Mouse (Mus musculus): Measurements from ENCODE around the gene Apol9b.
"Not testable (repeated sequence)": the region's sequence is repeated elsewhere in the genome, so short reads cannot be mapped to it uniquely, and the experiment has no call there.

Gene Apol9b

DNA sequence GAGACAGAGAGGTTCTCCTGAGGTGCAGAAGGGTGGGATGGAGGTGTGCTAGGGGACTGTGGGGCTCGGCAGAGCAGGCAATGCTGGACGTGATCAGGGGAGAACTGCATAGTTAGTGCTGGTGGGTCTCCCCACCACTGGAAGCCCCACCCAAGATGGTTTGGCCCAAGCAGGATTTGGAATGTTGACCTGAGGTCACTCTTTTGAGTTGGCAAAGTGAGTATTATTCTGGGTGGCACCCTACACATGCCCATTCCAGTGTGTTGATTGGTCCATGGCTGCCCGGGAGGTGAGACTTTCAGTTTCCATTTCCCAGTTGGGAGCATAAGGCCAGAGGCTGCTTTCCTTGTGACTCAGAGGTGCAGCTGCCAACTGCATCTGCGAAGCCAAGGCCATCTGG is at the start of gene Apol9b:
TSS of gene Apol9b (plus strand) at position 301 of the 400 bp plus-strand sequence.
- not testable (repeated sequence) for DNase-seq (ENCODE audit: low spot score in 2 of 2)

GRCm38 (mm10) chr15:77683944-77684343 is 44.9 kb upstream of the Apol9b start:
- peak in 1 of 2 experiments; percentile 8 for DNase-seq (ENCODE audit: low spot score in 2 of 2)

DNA sequence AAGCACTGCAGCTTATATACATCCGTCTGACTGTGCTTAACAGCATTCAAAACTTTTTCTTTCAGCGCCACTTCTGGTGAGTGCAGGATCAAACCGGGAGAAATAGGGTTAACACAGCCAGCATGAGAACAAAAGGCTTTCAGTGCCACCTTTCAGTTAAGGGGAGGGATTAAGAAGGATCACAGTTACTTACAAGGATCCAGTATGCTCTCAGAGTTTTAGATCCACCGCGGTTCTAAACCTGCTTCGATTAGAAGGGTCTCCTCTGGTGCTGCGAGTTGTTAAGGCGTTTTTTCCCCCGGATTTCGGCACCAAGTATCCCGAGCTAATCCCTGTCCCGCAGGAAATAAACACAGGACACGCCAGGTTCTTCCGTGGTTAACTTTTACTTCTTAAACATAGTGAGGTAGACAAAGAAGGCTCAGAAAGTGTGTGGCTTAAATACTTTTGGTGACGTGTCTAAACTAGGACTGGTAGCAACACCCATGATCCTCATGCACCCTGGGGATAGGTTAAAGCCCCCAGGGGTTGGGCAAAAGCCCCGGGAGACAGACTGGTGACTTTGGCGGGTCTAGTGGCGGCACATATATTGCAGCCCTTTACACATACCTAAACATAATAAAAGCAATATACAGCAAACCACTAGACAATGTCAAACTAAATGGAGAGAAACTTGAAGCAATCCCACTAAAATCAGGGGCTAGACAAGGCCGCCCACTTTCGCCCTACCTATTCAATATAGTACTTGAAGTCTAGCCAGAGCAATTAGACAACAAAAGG is 37.1 kb upstream of the Apol9b start:
- not testable (repeated sequence) for DNase-seq (ENCODE audit: low spot score in 2 of 2)

DNA sequence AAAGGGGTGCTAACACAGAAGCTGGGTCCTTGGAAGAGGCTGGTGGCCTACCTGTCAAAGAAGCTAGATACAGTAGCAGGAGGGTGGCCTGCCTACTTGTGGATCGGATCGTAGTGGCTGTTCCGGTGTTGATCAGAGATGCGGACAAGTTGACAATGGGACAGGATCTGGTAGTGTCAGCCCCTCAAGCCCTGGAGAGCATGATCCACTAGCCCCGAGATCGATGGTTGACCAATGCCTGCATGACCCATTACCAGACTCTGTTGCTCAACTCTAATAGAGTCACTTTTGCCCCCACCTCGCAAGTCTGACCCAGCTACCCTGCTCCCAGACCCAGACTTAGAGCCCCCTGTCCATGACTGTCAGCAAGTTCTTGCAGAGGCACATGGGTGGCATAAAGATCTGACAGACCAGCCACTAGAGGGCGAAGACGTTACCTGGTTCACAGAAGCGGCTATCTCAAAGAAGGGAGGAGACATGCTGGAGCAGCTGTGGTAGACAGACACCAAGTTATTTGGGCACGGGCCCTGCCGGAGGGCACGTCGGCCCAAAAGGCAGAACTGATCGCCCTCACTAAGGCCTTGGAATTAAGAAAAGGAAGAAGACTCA is 34.0 kb upstream of the Apol9b start:
- not testable (repeated sequence) for DNase-seq (ENCODE audit: low spot score in 2 of 2)

- not testable (repeated sequence) for DNase-seq (ENCODE audit: low spot score in 2 of 2)
Measured at GRCm38 (mm10) chr15:77698656-77699055, 30.2 kb upstream of the Apol9b start, which contains the start of gene Apol7e. Gene Apol7e (plus strand): TSS chr15:77698857.

DNA sequence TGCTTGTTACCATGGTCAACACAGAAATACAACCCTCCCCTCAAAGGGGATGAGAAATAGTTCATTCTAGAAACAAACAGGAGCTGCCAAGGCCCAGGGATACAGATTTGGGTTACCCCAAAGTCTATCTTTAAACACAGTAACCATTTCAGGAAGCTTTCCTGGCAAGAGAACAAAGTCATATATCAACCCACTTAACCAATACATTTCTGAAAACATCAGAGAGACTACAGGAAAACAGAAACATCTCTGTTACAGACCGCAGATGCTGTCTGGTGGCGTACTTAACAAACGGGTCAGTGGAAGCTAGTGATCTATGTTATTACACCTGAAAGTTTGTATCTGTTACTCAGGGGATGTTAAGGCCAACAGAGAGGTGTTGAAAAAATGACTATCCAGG is 23.5 kb upstream of the Apol9b start:
- not testable (repeated sequence) for DNase-seq (ENCODE audit: low spot score in 2 of 2)

DNA sequence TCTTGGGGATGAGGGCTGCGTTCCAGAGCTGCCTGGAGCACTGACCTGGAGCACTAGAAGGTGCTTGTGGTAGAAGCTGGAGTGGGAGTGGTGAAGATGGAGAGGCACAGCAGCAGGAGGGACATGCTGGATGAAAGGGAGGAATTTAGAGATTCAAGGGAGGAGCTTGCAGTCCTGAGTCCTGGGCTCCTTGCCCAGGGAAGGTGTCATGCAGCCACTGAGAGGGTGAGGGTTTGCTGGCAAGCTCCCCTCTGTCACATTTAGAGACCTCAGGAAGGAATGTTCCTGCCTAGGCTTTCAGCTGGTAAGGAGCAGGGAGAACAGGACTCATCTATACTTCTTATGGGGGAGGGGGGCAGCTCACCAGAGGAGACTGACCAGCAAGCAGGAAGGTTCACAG is 19.9 kb upstream of the Apol9b start:
- not testable (repeated sequence) for DNase-seq (ENCODE audit: low spot score in 2 of 2)

DNA sequence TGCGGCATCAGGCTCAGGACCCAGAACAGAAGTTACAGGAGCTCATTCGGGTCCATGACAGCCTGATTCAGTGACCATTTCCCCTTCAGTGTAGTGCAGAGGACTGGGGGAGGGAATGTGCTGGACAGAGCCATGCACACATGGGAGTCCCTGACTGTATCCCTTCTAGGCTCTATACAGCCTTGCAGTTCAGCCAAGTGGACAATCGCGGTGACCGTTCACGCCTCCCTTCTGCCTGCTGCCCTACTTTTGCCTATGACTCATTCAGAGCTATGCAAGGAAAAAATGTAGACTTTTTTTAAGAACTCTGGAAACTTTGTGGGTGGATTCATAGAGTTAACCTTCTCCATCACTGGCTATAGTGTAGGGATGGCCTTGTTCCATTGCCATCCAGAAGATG is 10.6 kb upstream of the Apol9b start:
- DNase-seq (ENCODE audit: low spot score in 2 of 2), result not testable (repeated sequence)

GRCm38 (mm10) chr15:77721509-77721908 is 7.3 kb upstream of the Apol9b start:
- DNase-seq (ENCODE audit: low spot score in 2 of 2), result not testable (repeated sequence)

GRCm38 (mm10) chr15:77724208-77724911 is 4.5 kb upstream of the Apol9b start:
- not testable (repeated sequence) for DNase-seq (ENCODE audit: low spot score in 2 of 2)

DNA sequence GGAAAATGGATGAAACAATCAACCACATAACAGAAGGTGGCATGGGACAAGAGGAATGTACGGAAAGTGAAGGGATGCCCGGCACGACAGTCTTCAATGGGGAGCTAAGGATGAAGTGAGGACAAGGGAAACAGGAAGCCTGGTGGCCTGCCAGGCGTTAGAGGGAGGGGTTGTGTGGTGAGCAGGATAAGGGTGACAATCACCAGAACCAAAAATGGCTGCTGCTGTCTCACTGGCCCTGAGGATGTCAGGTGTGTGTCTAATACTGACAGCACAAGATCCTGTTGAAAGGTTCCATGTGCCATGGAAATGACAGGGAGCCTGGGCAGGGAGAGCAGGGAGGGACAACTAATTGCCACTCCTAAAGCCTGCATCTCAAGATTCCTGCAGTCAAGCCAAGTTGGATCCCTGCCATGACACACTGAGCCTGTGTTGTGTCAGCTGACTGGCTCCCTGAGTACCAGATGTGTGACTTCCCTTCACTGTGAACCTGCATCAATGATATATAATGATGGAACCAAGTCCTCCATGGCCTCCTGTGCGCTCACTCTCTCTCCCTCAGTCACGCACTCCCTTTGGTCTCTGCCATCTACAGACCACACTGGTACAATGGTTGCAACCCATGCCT is 3.3 kb upstream of the Apol9b start:
- DNase-seq (ENCODE audit: low spot score in 2 of 2), result not testable (repeated sequence)

DNA sequence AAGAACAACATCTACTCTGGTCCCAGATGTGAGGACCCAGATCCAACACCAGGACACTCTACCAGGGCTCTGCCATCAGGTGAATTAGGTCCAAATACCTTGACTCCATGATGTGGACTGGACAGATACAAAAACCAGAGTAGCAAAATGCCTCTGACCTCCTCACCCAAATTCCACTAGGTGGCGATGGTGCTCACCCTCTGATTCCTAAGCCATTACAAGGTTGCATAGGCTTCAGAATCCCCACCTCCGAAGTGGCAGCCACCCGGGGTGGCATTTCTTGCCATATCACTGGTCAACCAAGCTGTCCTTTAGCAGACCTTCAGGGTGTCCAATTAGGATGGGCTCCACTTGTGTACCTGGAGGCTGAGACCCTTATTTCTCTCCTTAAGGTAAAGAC is 1.7 kb upstream of the Apol9b start:
- not testable (repeated sequence) for DNase-seq (ENCODE audit: low spot score in 2 of 2)

DNA sequence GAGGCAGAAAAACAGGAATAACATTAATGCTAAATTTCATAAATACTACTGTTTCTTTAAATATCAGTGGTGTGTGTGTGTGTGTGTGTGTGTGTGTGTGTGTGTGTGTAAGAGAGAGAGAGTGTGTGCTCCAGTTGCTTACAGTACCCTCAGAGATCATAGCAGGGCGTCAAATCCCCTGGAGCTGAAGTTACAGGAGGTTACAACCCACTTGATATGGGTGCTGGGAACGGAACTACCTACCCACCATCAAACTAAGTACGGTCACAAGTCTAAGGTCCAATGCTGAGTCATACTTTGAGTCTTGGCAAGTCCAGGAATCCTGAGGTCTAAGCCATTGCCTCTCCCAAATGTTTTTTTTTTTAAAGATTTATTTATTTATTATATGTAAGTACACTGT is 1.1 kb upstream of the Apol9b start:
- not testable (repeated sequence) for DNase-seq (ENCODE audit: low spot score in 2 of 2)

GRCm38 (mm10) chr15:77731605-77732004 is 2.8 kb downstream of the Apol9b start:
- no peak for DNase-seq (ENCODE audit: low spot score in 2 of 2)

DNA sequence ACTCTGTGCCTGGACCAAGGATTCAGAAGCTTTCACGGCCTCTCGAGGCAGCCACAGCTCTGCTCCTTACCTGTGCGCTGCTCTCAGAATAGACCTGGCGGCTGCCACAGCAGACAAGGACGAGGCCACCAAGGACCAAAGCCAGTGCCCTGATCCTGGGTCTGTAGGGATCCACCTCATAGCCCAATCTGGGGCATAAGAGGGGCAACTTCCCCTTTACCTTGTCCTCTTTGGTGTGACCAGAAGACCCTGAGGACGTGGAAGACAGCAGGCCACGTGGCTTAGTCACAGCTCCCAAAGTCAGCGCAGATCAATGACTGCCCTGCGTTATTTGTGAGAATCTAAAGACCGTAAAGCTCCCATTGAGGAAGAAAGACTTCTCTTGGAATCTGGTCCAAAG is 4.0 kb downstream of the Apol9b start:
- DNase-seq (ENCODE audit: low spot score in 2 of 2), result not testable (repeated sequence)

- DNase-seq (ENCODE audit: low spot score in 2 of 2), result not testable (repeated sequence)
Measured at GRCm38 (mm10) chr15:77733380-77733779, 4.5 kb downstream of the Apol9b start.

- not testable (repeated sequence) for DNase-seq (ENCODE audit: low spot score in 2 of 2)
Measured at GRCm38 (mm10) chr15:77733903-77734302, 5.1 kb downstream of the Apol9b start.

DNA sequence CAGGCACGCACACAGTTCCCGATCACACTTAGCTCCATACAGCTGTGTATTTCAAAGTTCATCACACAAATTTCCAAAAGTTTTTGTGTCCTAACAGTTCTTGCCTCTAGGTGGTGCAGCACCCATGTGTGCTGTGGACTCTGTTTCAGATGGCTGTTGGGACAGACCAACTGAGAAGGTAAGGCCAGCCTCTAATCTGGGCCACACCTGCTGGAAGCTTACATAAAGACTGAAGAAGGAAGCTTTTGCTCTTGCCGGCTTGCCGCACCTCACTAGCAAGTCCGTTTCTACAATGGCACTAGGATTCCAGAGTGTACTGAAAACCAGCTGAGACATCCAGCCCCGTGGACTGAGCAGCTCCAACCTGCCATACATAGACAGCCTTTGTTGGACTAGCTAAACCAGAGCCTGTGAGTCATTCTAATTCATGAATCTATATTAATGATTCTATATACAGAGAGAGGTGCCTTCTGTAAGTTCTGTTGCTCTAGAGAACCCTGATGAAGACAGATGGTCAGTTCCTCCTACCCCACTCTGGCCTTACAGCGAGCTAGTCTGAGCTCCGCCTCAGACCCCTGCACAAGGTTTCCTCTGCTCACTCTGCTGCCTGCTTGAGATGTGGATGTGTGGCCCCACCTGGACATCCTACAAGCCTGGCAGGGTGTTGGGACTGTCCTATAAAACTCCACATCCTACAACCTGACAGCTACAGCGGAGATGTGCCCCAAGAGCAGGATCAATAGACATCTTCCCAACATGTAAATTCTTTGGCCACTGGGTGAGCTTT is 11.9 kb downstream of the Apol9b start:
- no peak for DNase-seq (ENCODE audit: low spot score in 2 of 2)

DNA sequence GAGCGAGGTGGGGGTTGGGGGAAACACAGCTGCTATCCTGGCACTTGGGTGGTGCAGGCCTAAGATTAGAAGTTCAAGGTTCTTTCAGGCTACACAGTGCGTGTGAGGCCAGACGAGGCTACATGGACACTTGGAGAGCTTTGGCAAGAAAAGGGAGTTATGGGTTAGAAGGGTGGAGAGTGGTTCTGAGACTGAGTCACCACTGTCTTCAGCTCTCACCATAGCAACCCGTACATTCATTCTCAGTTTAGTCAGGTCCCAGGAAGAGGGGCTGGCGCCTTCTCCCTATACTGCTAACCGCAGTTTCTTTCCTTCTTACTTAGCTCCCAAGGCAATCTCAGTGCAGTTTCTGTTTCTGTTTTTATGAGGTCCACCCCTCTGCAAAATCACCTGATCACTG is 12.7 kb downstream of the Apol9b start:
- not testable (repeated sequence) for DNase-seq (ENCODE audit: low spot score in 2 of 2)

- DNase-seq (ENCODE audit: low spot score in 2 of 2), result no peak
Measured at GRCm38 (mm10) chr15:77744632-77745031, 15.8 kb downstream of the Apol9b start.

GRCm38 (mm10) chr15:77745081-77745480 is 16.2 kb downstream of the Apol9b start:
- no peak for DNase-seq (ENCODE audit: low spot score in 2 of 2)

All from frontal cortex, postnatal 14 days (tissue).